25 mouse cellular contexts compared by ENCODE assay signal in genomic region chr15:78380208-78380607, GRCm38 (mm10). TPM values are rescaled to one million over a fixed set of nuclear protein-coding genes. Genes with fewer than 3 reads are reported as not detected.
"Had no signal": no experiment of that assay in that cellular context is flagged by ENCODE, and none has a peak within 500 bp of the region (broad histone marks: within the 10 kb centered on the region; RNA-seq: fewer than 3 reads in every experiment).

No protein-coding gene starts in this region.

- H3K27me3 ChIP-seq: neural tube, embryonic 15.5 days had no signal

- H3K4me3 ChIP-seq: midbrain, embryonic 10.5 days; midbrain, embryonic 12.5 days; myocyte; neural tube, embryonic 13.5 days; neural tube, embryonic 15.5 days had no signal

- H3K9me3 ChIP-seq: midbrain, embryonic 12.5 days; neural tube, embryonic 13.5 days; neural tube, embryonic 15.5 days had no signal

- H3K27ac ChIP-seq: midbrain, embryonic 10.5 days; midbrain, embryonic 12.5 days; neural tube, embryonic 13.5 days; neural tube, embryonic 15.5 days had no signal

- DNase-seq: lung, adult 18-20 months; lung, embryonic 14.5 days; lung, postnatal 10 days; lung, postnatal 4 days; midbrain, embryonic 14.5 days; right cerebral cortex, adult 18-20 months; right cerebral cortex, postnatal 25 days; right cerebral cortex, postnatal 4 days; spleen, adult 18-20 months; thymus, adult 2 months; thymus, postnatal 36 days had no signal

- ATAC-seq: midbrain, embryonic 16.5 days had no signal

- H3K4me1 ChIP-seq: midbrain, embryonic 12.5 days had no signal

- H3K4me2 ChIP-seq: lung, embryonic 14.5 days; midbrain, embryonic 12.5 days; neural tube, embryonic 13.5 days; neural tube, embryonic 15.5 days had no signal

- H3K36me3 ChIP-seq: midbrain, embryonic 10.5 days; midbrain, embryonic 12.5 days; neural tube, embryonic 13.5 days; neural tube, embryonic 15.5 days had no signal

- H3K9ac ChIP-seq: lung, embryonic 14.5 days; midbrain, embryonic 12.5 days; neural tube, embryonic 13.5 days; neural tube, embryonic 15.5 days had no signal

RNA-seq across cellular contexts. Expression of gene Tex33, which starts 15.5 kb away (rescaled TPM):
- total RNA-seq: megakaryocyte, adult 5-6 weeks; megakaryocyte-erythroid progenitor cell, adult 5-6 weeks had no signal
- polyA plus RNA-seq: liver, embryonic 16.5 days; lung, embryonic 14.5 days; lung, embryonic 16.5 days; midbrain, embryonic 10.5 days; midbrain, embryonic 12.5 days; midbrain, embryonic 14.5 days; midbrain, embryonic 16.5 days; myocyte; neural tube, embryonic 11.5 days; neural tube, embryonic 13.5 days; neural tube, embryonic 15.5 days; small intestine, adult 2 months; stomach, embryonic 14.5 days; stomach, embryonic 16.5 days had no signal

RNA-seq across cellular contexts. Expression of gene Kctd17, which starts 48.2 kb away (rescaled TPM):
- total RNA-seq: megakaryocyte-erythroid progenitor cell, adult 5-6 weeks had no signal
